Mouse (Mus musculus) T-helper 2 cell (primary cell): ENCODE measurements around the gene Entpd5.

Experiments
- in situ Hi-C: fragments of 300-600 bp; cut with MboI, MseI; formaldehyde crosslinking; loops from one replicate; pipeline ENCODE4 v1.15.1; 2025; ENCODE audit warnings: high pct_unique_total_duplicates

The Entpd5 gene

GRCm38 (mm10) chr12:84336963-84337625 is 71.7 kb downstream of the Entpd5 start:
- in situ Hi-C loops: no loop called here

GRCm38 (mm10) chr12:84327111-84327512 is 81.7 kb downstream of the Entpd5 start:
- in situ Hi-C loops: no loop called here
